Mouse (Mus musculus): ENCODE results near the gene C130074G19Rik.

GRCm38 (mm10) chr1:184905904-184906745, 23.1 kb upstream of the C130074G19Rik start:
- TF ChIP-seq POLR2A (IDR thresholded peaks at IDR 0.05; ENCODE audit: borderline replicate concordance, extremely low read depth, insufficient read depth, insufficient read length, poor library complexity, severe bottlenecking) (no peak), CTCF (IDR thresholded peaks at IDR 0.05; ENCODE audit: borderline replicate concordance, extremely low read depth, insufficient read depth, insufficient read length) (no peak)
